Mouse (Mus musculus) midbrain, embryonic 14.5 days (tissue): ENCODE data around the gene Gpr18. TPM values are rescaled to one million over a fixed set of nuclear protein-coding genes. Genes with fewer than 3 reads are reported as not detected.
"Not testable (repeated sequence)": the region's sequence is repeated elsewhere in the genome, so short reads cannot be mapped to it uniquely, and the experiment has no call there.

Experiments
- ATAC-seq: fragments of 200-750 bp; cut with Nextera tagmentation; 2 replicates; pipeline ENCODE4 v1.8.0; 2017; ENCODE audit warnings: moderate number of reproducible peaks, moderate library complexity; ENCODE audit not compliant: low FRiP score, low TSS enrichment
- DNase-seq: peaks from one replicate; pipeline ENCODE4 v3.0.0-alpha.2; 2015
- H3K27ac ChIP-seq: fragments of 300-500 bp; sonication (generic); replicated peaks from 2 replicates; pipeline ENCODE4 v1.5.1; 2014; ENCODE audit warnings: mild to moderate bottlenecking, low read depth, low read length, moderate library complexity
- H3K27me3 ChIP-seq: fragments of 300-500 bp; sonication (generic); 2 replicates; pipeline ENCODE4 v1.6.1; 2014; ENCODE audit warnings: low read length, control low read depth, mixed read lengths; ENCODE audit not compliant: control insufficient read depth, insufficient read depth
- H3K36me3 ChIP-seq: fragments of 300-500 bp; sonication (generic); 2 replicates; pipeline ENCODE4 v1.6.1; 2014; ENCODE audit warnings: low read length, control low read depth; ENCODE audit not compliant: control insufficient read depth, insufficient read depth
- H3K4me1 ChIP-seq: fragments of 300-500 bp; sonication (generic); 2 replicates; pipeline ENCODE4 v1.6.1; 2014; ENCODE audit warnings: mild to moderate bottlenecking, antibody characterized with exemption, low read length, control low read depth; ENCODE audit not compliant: control insufficient read depth, insufficient read depth
- H3K4me2 ChIP-seq: fragments of 300-500 bp; sonication (generic); 2 replicates; pipeline ENCODE4 v1.6.1; 2014; ENCODE audit warnings: mild to moderate bottlenecking, low read length, moderate library complexity
- H3K4me3 ChIP-seq: fragments of 300-500 bp; sonication (generic); replicated peaks from 2 replicates; pipeline ENCODE4 v1.5.1; 2014; ENCODE audit warnings: low read depth, low read length
- H3K9ac ChIP-seq: fragments of 300-500 bp; sonication (generic); replicated peaks from 2 replicates; pipeline ENCODE4 v1.6.1; 2014; ENCODE audit warnings: mild to moderate bottlenecking, low read length, moderate library complexity
- H3K9me3 ChIP-seq: fragments of 300-500 bp; sonication (generic); 2 replicates; pipeline ENCODE4 v1.6.1; 2016; ENCODE audit warnings: low read length, control low read depth, mixed read lengths; ENCODE audit not compliant: control insufficient read depth
- WGBS: fragments of 180-500 bp; shearing (Covaris S2); extraction: QIAGEN DNeasy Blood & Tissue Kit; methylation state at CpG from one replicate; pipeline ENCODE4 v1.1.7; 2014; 5-methylcytosine and 5-hydroxymethylcytosine counted together
- polyA plus RNA-seq: library from polyadenylated mRNA; unstranded; fragments of >200 nt; fragmentation: Nextera tagmentation; extraction: Ambion mirVana; gene quantifications from 2 replicates; pipeline ENCODE4 v1.2.1, GENCODE M21; 2014

The Gpr18 gene
- polyA plus RNA-seq, 1 experiment from 2014 or later = not detected

GRCm38 (mm10) chr14:121865162-121865561 lies 50.4 kb downstream of the Gpr18 start:
- H3K36me3 ChIP-seq, ATAC-seq, H3K4me1 ChIP-seq, H3K27me3 ChIP-seq, H3K9ac ChIP-seq, H3K4me3 ChIP-seq, H3K27ac ChIP-seq, H3K4me2 ChIP-seq, H3K9me3 ChIP-seq: not testable (repeated sequence)
- WGBS = 10% methylated on average over 2 of the region's 2 CpGs
- DNase-seq = peak; percentile 86

Other genes with a start within 250 kb of the Gpr18 start
- gene Dock9, start 117.9 kb downstream of the Gpr18 start, polyA plus RNA-seq = 11.2 and 11.3 TPM in 2 replicates
- 37.4 and 52.4 TPM in 2 replicates for gene Ubac2, start 37.2 kb downstream of the Gpr18 start, polyA plus RNA-seq
- gene Gpr183, start 49.4 kb upstream of the Gpr18 start, polyA plus RNA-seq = 0.67 and 0.72 TPM in 2 replicates
- gene Timm8a2, start 118.9 kb upstream of the Gpr18 start, polyA plus RNA-seq = not detected in 2 replicates
- gene Tm9sf2, start 191.3 kb upstream of the Gpr18 start, polyA plus RNA-seq = 86.9 and 124 TPM in 2 replicates